ENCODE assay signal across 12 mouse cellular contexts in the genomic region with DNA sequence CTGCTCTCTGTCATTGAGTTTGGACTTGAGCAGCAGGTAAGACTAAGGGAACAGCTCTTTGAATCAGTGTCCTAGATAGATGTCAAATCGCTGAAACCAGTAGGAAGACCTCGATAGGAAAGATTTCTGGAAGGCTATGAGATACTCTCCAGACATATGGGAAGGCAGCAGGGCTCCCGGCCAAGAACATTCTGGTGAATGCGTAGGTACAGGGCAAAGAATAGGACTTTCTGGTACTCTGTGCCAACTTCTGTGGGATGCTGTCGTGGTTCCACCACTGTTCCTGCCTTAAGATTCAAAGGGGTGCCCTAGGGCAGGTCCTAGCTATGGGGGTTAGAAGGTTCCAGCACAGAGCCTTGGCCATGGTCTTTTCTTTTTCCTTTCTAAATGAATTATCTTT.
DNase-seq lines count a peak whose midpoint lies in the region.
"Had no signal": no experiment of that assay in that cellular context is flagged by ENCODE, and none has a peak within 500 bp of the region (broad histone marks: within the 10 kb centered on the region; RNA-seq: fewer than 3 reads in every experiment).

No protein-coding gene starts in this region.

- peak; percentile 37 to 40 for DNase-seq in frontal cortex, adult 2 months (ENCODE audit: extremely low spot score in 1 of 2, low spot score in 1 of 2)
- DNase-seq in frontal cortex, postnatal 14 days (ENCODE audit: low spot score in 2 of 2), result no peak
- DNase-seq in layer of hippocampus, adult 9-11 months, result peak; percentile 14
- DNase-seq in layer of hippocampus, postnatal 36 days, result no peak
- peak; percentile 52 for DNase-seq in right cerebral cortex, adult 18-20 months
- no peak for DNase-seq in right cerebral cortex, adult 2 months (ENCODE audit: low spot score in 2 of 2)
- DNase-seq: adrenal gland, adult 2 months; adrenal gland, postnatal 14 days; cerebellum, adult 9-10 months; gastrocnemius, postnatal 25 days; heart, adult 2 months; heart, postnatal 14 days had no signal

Comparison
In these comparisons a context has a peak if more than half of its experiments do, and no peak if none do; other contexts are left out.
1. DNase-seq: peak in frontal cortex, adult 2 months (2 of 2), layer of hippocampus, adult 9-11 months (single experiment) and right cerebral cortex, adult 18-20 months (single experiment); none in frontal cortex, postnatal 14 days (0 of 2), layer of hippocampus, postnatal 36 days (0 of 2) and right cerebral cortex, adult 2 months (0 of 2).